Mouse (Mus musculus) CH12.LX (cell line): ENCODE measurements at regions not wholly inside any gene's neighbourhood (a gene's known extent, or its start where the extent isn't known, plus 50 kb on each side); places are given as distances from the start of the nearest gene placed in this dataset.
"Not testable (repeated sequence)": the region's sequence is repeated elsewhere in the genome, so short reads cannot be mapped to it uniquely, and the experiment has no call there.

Experiments
- DNase-seq: peaks from one replicate; pipeline ENCODE4 v3.0.0-alpha.2; 2013; ENCODE audit errors: extremely low read depth
- H3K27ac ChIP-seq: 2 replicates; pipeline ENCODE4 v1.5.1; 2012; ENCODE audit warnings: low read depth, mild to moderate bottlenecking, control low read depth, moderate library complexity; ENCODE audit not compliant: insufficient read depth
- H3K27me3 ChIP-seq: replicated peaks from 2 replicates; pipeline ENCODE3; 2012; ENCODE audit warnings: inconsistent platforms
- H3K36me3 ChIP-seq, 2 experiments: replicated peaks in 1 of 2; 2 replicates each; pipeline versions ENCODE3 to v1.6.1; 2012; ENCODE audit warnings: inconsistent platforms in 1 of 2, low read length in 1 of 2, mild to moderate bottlenecking in 1 of 2, mixed read lengths in 1 of 2, moderate library complexity in 1 of 2; ENCODE audit not compliant: control insufficient read depth in 1 of 2, insufficient read depth in 1 of 2
- H3K4me1 ChIP-seq, 2 experiments: 2 replicates each; pipeline ENCODE4 v1.6.1; 2012; ENCODE audit warnings: inconsistent platforms in 1 of 2, moderate library complexity in 1 of 2; ENCODE audit not compliant: insufficient read depth in 2 of 2, control insufficient read depth in 1 of 2
- H3K4me2 ChIP-seq: 2 replicates; pipeline ENCODE4 v1.6.1; 2012; ENCODE audit warnings: low read depth, mild to moderate bottlenecking, control low read depth; ENCODE audit not compliant: poor library complexity, insufficient read depth, severe bottlenecking
- H3K4me3 ChIP-seq, 3 experiments: fragments of 150-350 bp in 1 of 3; sonication (generic) in 1 of 3; replicated peaks in 1 of 3; 2 replicates each; pipeline versions ENCODE3 to v1.5.1; 2011 to 2012; ENCODE audit warnings: low read depth in 2 of 3, low read length in 2 of 3, mild to moderate bottlenecking in 2 of 3, moderate library complexity in 2 of 3, control low read depth in 1 of 3, improper control_type of control experiment in 1 of 3, inconsistent platforms in 1 of 3, mixed read lengths in 1 of 3; ENCODE audit not compliant: poor library complexity in 1 of 3
- H3K79me2 ChIP-seq: replicated peaks from 2 replicates; pipeline ENCODE4 v1.6.1; 2012; ENCODE audit warnings: mild to moderate bottlenecking, moderate library complexity; ENCODE audit not compliant: control insufficient read depth, poor library complexity, insufficient read depth, severe bottlenecking; ENCODE audit errors: extremely low read depth
- H3K9ac ChIP-seq: 2 replicates; pipeline ENCODE4 v1.6.1; 2012; ENCODE audit warnings: low read depth, mild to moderate bottlenecking, control low read depth, moderate library complexity; ENCODE audit not compliant: insufficient read depth
- H3K9me3 ChIP-seq: replicated peaks from 2 replicates; pipeline ENCODE3; 2012; ENCODE audit warnings: low read length, inconsistent platforms, mixed read lengths
- ELF1 ChIP-seq: IDR thresholded peaks from 2 replicates; pipeline ENCODE4 v1.6.1; 2014; ENCODE audit warnings: low read depth, mild to moderate bottlenecking, inconsistent platforms, low read length, improper control_type of control experiment
- JUN ChIP-seq: IDR thresholded peaks from 2 replicates; pipeline ENCODE4 v1.6.1; 2011; ENCODE audit warnings: low read depth, mild to moderate bottlenecking, low read length, improper control_type of control experiment, moderate library complexity; ENCODE audit not compliant: insufficient read depth
- NELFE ChIP-seq: IDR thresholded peaks from 2 replicates; pipeline ENCODE4 v1.6.1; 2011; ENCODE audit warnings: low read depth, low read length, improper control_type of control experiment
- NRF1 ChIP-seq: IDR thresholded peaks from 2 replicates; pipeline ENCODE4 v1.6.1; 2014; ENCODE audit warnings: low read depth, mild to moderate bottlenecking, inconsistent platforms, low read length, improper control_type of control experiment, moderate library complexity
- SIN3A ChIP-seq: IDR thresholded peaks from 2 replicates; pipeline ENCODE4 v1.6.1; 2012; ENCODE audit warnings: low read length, improper control_type of control experiment, inconsistent platforms
- TCF12 ChIP-seq: IDR thresholded peaks from 2 replicates; pipeline ENCODE4 v1.6.1; 2014; ENCODE audit warnings: low read depth, mild to moderate bottlenecking, inconsistent platforms, low read length, improper control_type of control experiment
- dilution Hi-C: fragments of 300-500 bp; cut with MboI; formaldehyde crosslinking; loops from 2 replicates; pipeline ENCODE4 v1.14.3; 2020; ENCODE audit warnings: low sequenced_read_pairs; ENCODE audit not compliant: extremely low pct_unique_long_range_greater_than_20kb, extremely low pct_ligation_motif_present
- in situ Hi-C: fragments of 300-500 bp; cut with MboI; formaldehyde crosslinking; loops from 3 replicates; pipeline ENCODE4 v1.14.3; 2019; ENCODE audit warnings: low sequenced_read_pairs, low pct_ligation_motif_present, low pct_unique_long_range_greater_than_20kb, mixed read lengths

GRCm38 (mm10) chr15:96096438-96096837, 190.9 kb upstream of the Arid2 start (continued):
- no peak for TF ChIP-seq ELF1
- TF ChIP-seq, all 38 proteins: peak for 3

GRCm38 (mm10) chr15:96098821-96099220, 188.5 kb upstream of the Arid2 start:
- no peaks in the 10 kb centered on the region for H3K27me3 ChIP-seq
- H3K4me2 ChIP-seq, result no peak overlapping the region
- no peaks in the 10 kb centered on the region for H3K36me3 ChIP-seq
- in situ Hi-C loops, result no loop called here
- TF ChIP-seq NRF1, result no peak
- no peak overlapping the region for H3K4me3 ChIP-seq
- peaks cover 0 to 30% of the 10 kb centered on the region in 2 experiments; a peak in 2 of 4 replicates for H3K4me1 ChIP-seq
- dilution Hi-C loops, result no loop called here
- no peak for DNase-seq
- H3K9me3 ChIP-seq, result peaks cover 3% of the 10 kb centered on the region
- no peak overlapping the region for H3K27ac ChIP-seq
- no peak overlapping the region for H3K9ac ChIP-seq
- no peaks in the 10 kb centered on the region for H3K79me2 ChIP-seq

GRCm38 (mm10) chr15:96099844-96100640, 187.3 kb upstream of the Arid2 start:
- DNase-seq, result peak; percentile 20
- H3K36me3 ChIP-seq, H3K79me2 ChIP-seq, dilution Hi-C loops, H3K9ac ChIP-seq, H3K27ac ChIP-seq, in situ Hi-C loops, H3K4me3 ChIP-seq, H3K27me3 ChIP-seq, H3K4me2 ChIP-seq, H3K9me3 ChIP-seq: not testable (repeated sequence)
- peaks cover 0 to 24% of the 10 kb centered on the region in 2 experiments; a peak in 2 of 4 replicates for H3K4me1 ChIP-seq

- H3K79me2 ChIP-seq, result no peaks in the 10 kb centered on the region
- H3K4me1 ChIP-seq, result peaks cover 0 to 22% of the 10 kb centered on the region in 2 experiments; a peak in 2 of 4 replicates
- H3K36me3 ChIP-seq, result no peaks in the 10 kb centered on the region
- no peak for DNase-seq
- no peak overlapping the region for H3K4me3 ChIP-seq
- in situ Hi-C loops, result no loop called here
- H3K9ac ChIP-seq, result no peak overlapping the region
- H3K27me3 ChIP-seq, result no peaks in the 10 kb centered on the region
- TF ChIP-seq SIN3A, result no peak
- no peak for TF ChIP-seq JUN
- TF ChIP-seq NELFE, result no peak
- TF ChIP-seq TCF12, result no peak
- no peak overlapping the region for H3K4me2 ChIP-seq
- no peak overlapping the region for H3K27ac ChIP-seq
- dilution Hi-C loops, result no loop called here
- peaks cover 3% of the 10 kb centered on the region for H3K9me3 ChIP-seq
Measured at GRCm38 (mm10) chr15:96103737-96104136, 183.6 kb upstream of the Arid2 start.
